Mouse (Mus musculus): ENCODE data around the gene Gpr107.
A peak's percentile ranks its signal among the peaks of the same experiment; 100 is the strongest.

Gpr107 gene

GRCm38 (mm10) chr2:31126048-31126447, 26.1 kb upstream of the Gpr107 start:
- DNase-seq (ENCODE audit: inconsistent age in 2 of 2, low spot score in 1 of 2) = no peak

DNA sequence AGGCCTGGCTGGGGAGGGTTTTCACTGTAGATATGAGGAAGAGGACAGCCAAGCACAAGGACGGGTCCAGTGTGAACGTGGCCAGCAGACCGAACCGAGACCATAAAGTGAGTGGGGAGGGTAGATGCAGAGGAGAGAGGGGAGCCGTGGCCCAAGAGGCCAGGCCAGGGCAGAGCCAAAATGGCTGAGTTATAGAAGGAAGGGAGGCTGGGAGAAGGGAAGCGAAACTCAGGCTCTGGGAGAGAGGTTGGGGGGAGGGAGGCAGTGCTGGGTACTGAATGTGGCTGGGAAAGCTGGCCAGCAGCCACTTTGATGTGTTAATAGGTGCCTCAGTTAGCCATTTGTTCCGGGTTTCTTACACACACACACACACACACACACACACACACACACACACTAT, 24.9 kb upstream of the Gpr107 start:
- DNase-seq (ENCODE audit: inconsistent age in 2 of 2, low spot score in 1 of 2) = no peak

DNA sequence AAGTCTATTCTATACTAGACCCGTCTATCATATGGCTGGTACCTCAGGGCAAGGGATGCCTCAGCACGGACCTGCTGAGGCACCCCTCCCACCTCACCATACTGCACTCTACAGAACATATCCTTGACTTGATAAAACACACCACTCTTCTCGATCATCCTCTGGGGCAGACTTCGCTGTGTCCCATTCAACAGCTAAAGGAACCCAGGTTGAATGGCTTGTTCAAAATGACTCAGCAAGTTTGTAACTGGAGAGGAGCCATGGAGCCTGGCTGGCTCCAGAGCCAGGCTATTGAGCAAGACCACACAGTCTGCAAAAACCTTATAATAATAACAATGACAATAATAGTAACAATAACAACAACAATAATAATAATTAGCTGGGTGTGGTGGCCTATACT, 24.2 kb upstream of the Gpr107 start:
- peak; percentile 51 to 85 for DNase-seq (ENCODE audit: inconsistent age in 2 of 2, low spot score in 1 of 2)

DNA sequence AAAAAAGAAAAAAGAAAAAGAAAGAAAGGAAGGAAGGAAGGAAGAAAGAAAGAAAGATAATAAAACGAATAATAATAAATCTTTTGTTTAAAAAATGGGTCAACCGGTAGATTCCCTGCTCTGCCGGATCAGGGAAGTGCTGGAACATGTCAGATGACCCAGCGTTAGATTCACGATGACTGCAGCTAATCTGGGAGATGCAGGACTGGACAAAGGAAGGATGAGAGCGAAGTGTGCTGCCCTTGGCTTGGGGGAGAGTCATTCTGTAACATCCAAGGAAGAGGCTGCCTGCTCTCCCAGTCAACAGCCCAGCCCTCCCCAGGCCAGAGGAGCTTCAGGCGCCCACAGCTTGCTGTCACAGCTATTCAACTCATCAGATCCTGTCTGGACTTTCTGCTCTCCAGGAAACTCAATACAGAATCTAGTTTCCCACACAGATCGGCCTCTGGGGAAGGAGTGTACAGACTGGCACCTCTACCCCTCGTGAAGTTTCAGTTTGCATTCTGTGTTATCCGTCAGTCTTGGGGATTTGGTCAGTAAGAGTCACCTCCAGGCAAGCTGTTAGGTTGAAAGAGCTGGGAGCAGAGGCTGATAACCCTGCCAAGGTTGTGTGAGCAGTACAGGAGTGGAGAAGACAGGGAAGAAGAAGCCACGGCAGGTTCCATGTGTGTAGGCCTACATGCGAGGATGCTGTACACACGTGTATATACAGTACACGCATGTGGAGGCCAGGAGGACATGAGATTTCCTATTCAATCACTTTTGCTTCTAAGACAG, 22.2 kb upstream of the Gpr107 start:
- peak in 1 of 2 experiments; percentile 39 for DNase-seq (ENCODE audit: inconsistent age in 2 of 2, low spot score in 1 of 2)

DNA sequence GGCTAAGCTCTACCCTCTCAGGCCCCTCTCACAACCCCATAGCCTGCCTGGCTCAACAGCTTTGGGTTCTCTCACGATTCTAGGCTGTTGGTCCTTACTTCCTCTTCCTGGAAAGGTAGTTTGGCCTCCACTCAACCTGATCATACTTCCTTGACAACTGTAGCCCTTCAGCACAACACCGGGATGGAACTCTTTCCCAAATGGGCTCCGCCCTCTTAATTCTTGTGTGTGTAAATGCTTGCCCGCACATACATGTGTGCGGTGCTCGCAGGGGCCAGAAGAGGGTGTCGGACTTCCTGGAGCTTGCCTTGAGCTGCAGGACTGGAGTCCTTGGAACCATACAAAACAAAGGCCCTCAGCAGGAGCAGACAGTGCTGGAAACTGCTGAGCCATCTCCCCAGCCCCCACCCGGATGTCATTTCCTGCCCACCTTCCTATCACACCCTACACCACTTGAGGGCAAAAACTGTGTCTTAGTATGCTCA, 21.3 kb upstream of the Gpr107 start:
- no peak for DNase-seq (ENCODE audit: inconsistent age in 2 of 2, low spot score in 1 of 2)

- DNase-seq (ENCODE audit: inconsistent age in 2 of 2, low spot score in 1 of 2) = no peak
These were observed 19.4 kb upstream of the Gpr107 start for GRCm38 (mm10) chr2:31132682-31133081.

DNA sequence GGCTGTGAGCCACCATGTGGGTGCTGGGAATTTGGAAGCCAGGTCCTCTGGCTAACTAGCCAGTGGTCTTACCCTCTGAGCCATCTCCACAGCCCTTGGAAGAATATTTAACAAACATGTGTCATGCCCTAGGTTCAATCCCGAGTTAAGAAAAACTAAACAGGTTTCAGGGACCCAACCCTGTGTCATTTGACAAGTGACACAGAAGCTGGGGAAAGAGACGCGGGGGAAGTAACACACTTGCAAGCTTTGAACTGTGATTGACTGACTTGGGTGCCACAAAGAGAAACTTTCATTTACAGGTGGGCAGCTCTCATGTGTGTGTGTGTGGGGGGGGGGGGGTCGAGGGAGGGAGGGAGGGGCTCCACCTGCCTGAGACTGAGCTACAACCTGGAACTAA, 18.1 kb upstream of the Gpr107 start:
- DNase-seq (ENCODE audit: inconsistent age in 2 of 2, low spot score in 1 of 2) = no peak

DNA sequence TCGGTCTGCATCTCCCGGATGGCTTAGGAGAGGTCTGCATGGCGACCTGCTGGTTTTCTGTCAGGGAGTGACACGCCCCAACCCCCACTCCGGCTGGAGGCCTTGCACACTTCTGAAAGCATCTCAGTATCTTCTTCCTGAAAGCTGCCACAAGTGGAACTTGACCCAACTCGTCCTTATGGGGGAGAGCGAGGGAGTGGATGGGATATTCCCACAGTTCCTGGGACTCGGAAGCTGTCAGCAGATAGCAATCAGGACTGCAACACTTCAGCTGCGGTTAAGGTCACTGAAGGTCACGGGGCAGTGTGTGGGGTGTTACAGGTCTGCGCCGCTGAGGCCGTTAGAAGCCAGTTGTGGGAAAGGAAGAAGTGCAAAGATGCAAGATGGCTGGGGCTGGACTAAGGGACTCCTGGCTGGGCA, 16.6 kb upstream of the Gpr107 start:
- peak in 1 of 2 experiments; percentile 59 for DNase-seq (ENCODE audit: inconsistent age in 2 of 2, low spot score in 1 of 2)

GRCm38 (mm10) chr2:31136338-31136737, 15.8 kb upstream of the Gpr107 start:
- no peak for DNase-seq (ENCODE audit: inconsistent age in 2 of 2, low spot score in 1 of 2)

GRCm38 (mm10) chr2:31137018-31137590, 15.0 kb upstream of the Gpr107 start:
- no peak for DNase-seq (ENCODE audit: inconsistent age in 2 of 2, low spot score in 1 of 2)

- no peak for DNase-seq (ENCODE audit: inconsistent age in 2 of 2, low spot score in 1 of 2)
These were observed 12.9 kb upstream of the Gpr107 start for GRCm38 (mm10) chr2:31139174-31139632.

GRCm38 (mm10) chr2:31139991-31140771, 11.9 kb upstream of the Gpr107 start:
- peak in 1 of 2 experiments; percentile 31 for DNase-seq (ENCODE audit: inconsistent age in 2 of 2, low spot score in 1 of 2)

GRCm38 (mm10) chr2:31140772-31141073, 11.4 kb upstream of the Gpr107 start:
- DNase-seq (ENCODE audit: inconsistent age in 2 of 2, low spot score in 1 of 2) = no peak

DNA sequence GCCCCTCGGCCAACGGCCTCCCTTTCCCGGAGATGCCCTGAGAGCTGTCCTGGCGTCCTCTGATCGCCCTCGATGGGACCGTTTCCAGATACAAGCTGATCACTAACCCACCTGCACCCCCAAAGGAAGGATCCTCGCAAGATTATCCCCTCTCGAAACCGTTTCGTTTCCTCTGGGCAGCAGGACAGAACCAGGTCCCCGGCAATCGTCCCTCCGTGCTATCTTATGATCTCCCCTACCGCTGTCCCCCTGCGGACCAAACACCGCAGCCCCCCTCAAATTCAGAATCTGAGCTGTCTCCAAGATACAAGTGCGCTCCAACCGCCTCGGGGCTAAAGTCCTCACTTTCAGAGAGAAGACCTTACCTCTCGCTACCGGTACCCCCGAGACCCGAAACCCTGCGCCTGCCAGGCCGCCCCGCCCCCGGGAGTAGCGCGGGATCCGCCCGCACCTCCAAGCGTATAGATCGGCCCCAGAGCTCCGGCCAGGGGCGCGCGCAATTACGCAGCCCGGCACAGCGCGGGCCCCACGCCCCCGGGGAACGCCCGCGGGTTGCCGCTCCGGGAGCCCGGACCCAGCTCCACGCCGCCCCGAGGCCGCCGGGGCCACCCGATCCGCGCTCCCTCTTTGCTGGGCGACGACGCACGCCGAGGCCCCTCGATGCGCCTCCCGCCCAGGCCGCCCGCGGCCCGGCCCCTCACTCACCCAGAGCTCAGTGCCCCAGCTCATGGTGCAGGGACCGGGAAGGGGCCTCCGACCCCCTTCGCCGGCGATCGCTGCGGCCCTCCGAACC, 10.8 kb upstream of the Gpr107 start:
- peak; percentile 59 to 84 for DNase-seq (ENCODE audit: inconsistent age in 2 of 2, low spot score in 1 of 2)

DNA sequence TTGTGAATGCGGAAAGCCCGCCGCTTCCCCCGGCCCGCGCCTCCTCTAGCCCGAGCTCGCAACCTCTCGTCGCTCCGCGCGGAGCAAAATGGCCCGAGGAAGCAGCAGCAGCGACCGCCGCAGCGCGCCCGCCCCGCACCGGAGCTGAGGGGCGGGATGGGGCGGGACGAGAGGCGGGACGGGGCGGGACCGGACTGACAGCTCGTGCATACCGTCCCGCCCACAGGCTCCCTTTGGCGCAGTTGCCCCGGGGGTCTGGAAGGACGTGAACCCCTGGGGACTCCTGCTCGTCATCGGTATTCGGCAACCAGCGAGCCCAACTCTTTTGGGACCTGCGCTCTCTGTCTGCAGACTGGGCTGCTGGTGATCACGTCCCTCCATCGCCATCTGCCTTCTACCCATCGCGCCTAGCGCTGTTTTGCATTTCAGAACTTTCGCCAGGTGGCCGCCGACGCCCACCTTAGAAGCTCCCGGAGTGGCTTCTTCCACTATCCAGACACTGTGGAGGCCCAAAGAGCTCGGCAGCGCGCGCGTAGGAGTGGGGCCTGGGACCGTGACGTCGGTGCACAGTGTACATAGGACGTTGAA, 10.2 kb upstream of the Gpr107 start, which contains the start of gene Fnbp1:
Fnbp1 (minus strand) TSS at position 142 of the 588 bp plus-strand sequence.
- DNase-seq (ENCODE audit: inconsistent age in 2 of 2, low spot score in 1 of 2) = peak; percentile 90 to 97

- DNase-seq (ENCODE audit: inconsistent age in 2 of 2, low spot score in 1 of 2) = no peak
These were observed 9.6 kb upstream of the Gpr107 start for GRCm38 (mm10) chr2:31142505-31142904.

GRCm38 (mm10) chr2:31143326-31143725, 8.8 kb upstream of the Gpr107 start:
- DNase-seq (ENCODE audit: inconsistent age in 2 of 2, low spot score in 1 of 2) = peak in 1 of 2 experiments; percentile 39

GRCm38 (mm10) chr2:31143768-31144695, 8.1 kb upstream of the Gpr107 start:
- no peak for DNase-seq (ENCODE audit: inconsistent age in 2 of 2, low spot score in 1 of 2)

DNA sequence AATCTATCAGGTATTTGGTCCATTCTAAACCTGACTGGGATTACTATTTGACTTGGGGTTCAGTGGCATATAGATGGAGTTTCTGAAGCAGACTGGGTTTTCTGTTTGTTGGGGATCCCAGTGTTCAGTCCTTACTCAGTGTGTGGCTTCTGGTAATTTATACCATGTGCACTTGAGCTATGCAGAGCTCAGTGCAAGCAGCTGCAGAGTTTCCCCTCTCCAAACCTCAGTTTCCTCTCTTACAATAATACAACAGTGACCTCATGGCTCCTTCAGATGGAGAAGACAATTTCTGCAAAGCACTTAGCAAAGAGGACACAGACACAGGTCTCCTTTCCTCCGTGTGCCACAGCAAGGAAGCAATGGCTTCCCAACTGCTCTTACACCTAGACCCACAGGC, 7.2 kb upstream of the Gpr107 start:
- no peak for DNase-seq (ENCODE audit: inconsistent age in 2 of 2, low spot score in 1 of 2)

Measured in adrenal gland, adult (tissue).